ENCODE assay signal across 33 mouse cellular contexts in the genomic region with DNA sequence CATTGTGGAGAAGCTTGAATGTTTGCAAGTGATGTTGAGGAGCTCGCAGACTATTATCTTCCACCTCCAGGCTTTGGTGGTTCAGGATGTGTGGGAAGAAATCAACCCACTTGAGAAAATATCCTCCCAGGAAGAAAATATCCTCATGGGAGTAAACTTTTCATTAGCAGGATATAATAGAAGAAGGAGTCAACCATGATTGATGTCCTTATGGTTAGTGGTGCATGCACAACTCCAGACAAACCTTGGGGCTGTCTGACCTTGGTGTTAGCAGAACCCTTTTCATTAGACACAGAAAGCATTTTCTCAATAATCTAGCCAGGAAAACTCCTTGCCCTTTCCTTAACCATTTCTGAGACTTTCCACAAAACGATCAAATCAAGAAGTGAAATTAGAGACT.
"Had no signal": no experiment of that assay in that cellular context is flagged by ENCODE, and none has a peak within 500 bp of the region (broad histone marks: within the 10 kb centered on the region; RNA-seq: fewer than 3 reads in every experiment).

No protein-coding gene starts in this region.

- H3K36me3 ChIP-seq: limb, embryonic 10.5 days; limb, embryonic 12.5 days; limb, embryonic 13.5 days; limb, embryonic 15.5 days; liver, embryonic 12.5 days; liver, embryonic 13.5 days; liver, embryonic 15.5 days; lung, embryonic 15.5 days; midbrain, embryonic 10.5 days; midbrain, embryonic 12.5 days; midbrain, embryonic 13.5 days; midbrain, embryonic 15.5 days; neural tube, embryonic 12.5 days; neural tube, embryonic 13.5 days had no signal

- H3K9me3 ChIP-seq: limb, embryonic 10.5 days; limb, embryonic 12.5 days; limb, embryonic 13.5 days; limb, embryonic 15.5 days; liver, embryonic 12.5 days; liver, embryonic 13.5 days; liver, embryonic 15.5 days; lung, embryonic 15.5 days; megakaryocyte, embryonic 14.5 days; midbrain, embryonic 10.5 days; midbrain, embryonic 12.5 days; midbrain, embryonic 13.5 days; midbrain, embryonic 15.5 days; neural tube, embryonic 12.5 days; neural tube, embryonic 13.5 days had no signal

- H3K27ac ChIP-seq: limb, embryonic 10.5 days; limb, embryonic 12.5 days; limb, embryonic 13.5 days; limb, embryonic 15.5 days; liver, embryonic 12.5 days; liver, embryonic 13.5 days; liver, embryonic 14.5 days; liver, embryonic 15.5 days; lung, embryonic 15.5 days; macrophage; midbrain, embryonic 10.5 days; midbrain, embryonic 12.5 days; midbrain, embryonic 13.5 days; midbrain, embryonic 15.5 days; neural tube, embryonic 12.5 days; neural tube, embryonic 13.5 days had no signal

- H3K4me2 ChIP-seq: limb, embryonic 12.5 days; limb, embryonic 13.5 days; limb, embryonic 15.5 days; liver, embryonic 11.5 days; liver, embryonic 12.5 days; liver, embryonic 13.5 days; liver, embryonic 15.5 days; lung, embryonic 14.5 days; lung, embryonic 15.5 days; midbrain, embryonic 11.5 days; midbrain, embryonic 12.5 days; midbrain, embryonic 13.5 days; midbrain, embryonic 15.5 days; neural tube, embryonic 12.5 days; neural tube, embryonic 13.5 days had no signal

- H3K9ac ChIP-seq: limb, embryonic 12.5 days; limb, embryonic 13.5 days; limb, embryonic 15.5 days; liver, embryonic 12.5 days; liver, embryonic 13.5 days; liver, embryonic 14.5 days; liver, embryonic 15.5 days; liver, postnatal 0 days; lung, embryonic 14.5 days; lung, embryonic 15.5 days; midbrain, embryonic 12.5 days; midbrain, embryonic 13.5 days; midbrain, embryonic 15.5 days; neural tube, embryonic 12.5 days; neural tube, embryonic 13.5 days had no signal

- H3K4me3 ChIP-seq: limb, embryonic 10.5 days; limb, embryonic 12.5 days; limb, embryonic 13.5 days; limb, embryonic 15.5 days; liver, embryonic 12.5 days; liver, embryonic 13.5 days; liver, embryonic 15.5 days; lung, embryonic 15.5 days; megakaryocyte, embryonic 14.5 days; midbrain, embryonic 10.5 days; midbrain, embryonic 12.5 days; midbrain, embryonic 13.5 days; midbrain, embryonic 15.5 days; myocyte; neural tube, embryonic 12.5 days; neural tube, embryonic 13.5 days had no signal

- DNase-seq: left cerebral cortex, postnatal 4 days; liver; liver, embryonic 13.5 days; liver, postnatal 0 days; lung, adult 18-20 months; lung, adult 2 months; lung, embryonic 14.5 days; lung, postnatal 10 days; lung, postnatal 14 days; lung, postnatal 36 days; lung, postnatal 4 days; midbrain, embryonic 14.5 days had no signal

- H3K27me3 ChIP-seq: limb, embryonic 12.5 days; limb, embryonic 13.5 days; limb, embryonic 15.5 days; liver, embryonic 12.5 days; liver, embryonic 13.5 days; liver, embryonic 15.5 days; lung, embryonic 15.5 days; megakaryocyte, embryonic 14.5 days; midbrain, embryonic 12.5 days; midbrain, embryonic 13.5 days; midbrain, embryonic 15.5 days; neural tube, embryonic 12.5 days; neural tube, embryonic 13.5 days had no signal

- H3K4me1 ChIP-seq: limb, embryonic 10.5 days; limb, embryonic 12.5 days; limb, embryonic 13.5 days; limb, embryonic 15.5 days; liver, embryonic 12.5 days; liver, embryonic 13.5 days; liver, embryonic 15.5 days; lung, embryonic 15.5 days; megakaryocyte, embryonic 14.5 days; midbrain, embryonic 10.5 days; midbrain, embryonic 12.5 days; midbrain, embryonic 13.5 days; midbrain, embryonic 15.5 days; neural tube, embryonic 12.5 days; neural tube, embryonic 13.5 days had no signal

- ATAC-seq: liver, embryonic 12.5 days; liver, postnatal 0 days; lung, postnatal 0 days; midbrain, embryonic 13.5 days; midbrain, embryonic 15.5 days; midbrain, embryonic 16.5 days had no signal
